Mouse (Mus musculus): ENCODE measurements at regions not wholly inside any gene's neighbourhood (a gene's known extent, or its start where the extent isn't known, plus 50 kb on each side); places are given as distances from the start of the nearest gene placed in this dataset.
"Not testable (repeated sequence)": the region's sequence is repeated elsewhere in the genome, so short reads cannot be mapped to it uniquely, and the experiment has no call there.

GRCm38 (mm10) chr3:56980593-56981304 lies 321.0 kb downstream of the Tm4sf1 start:
- no peak for DNase-seq

GRCm38 (mm10) chr3:56966008-56966407 lies 335.8 kb downstream of the Tm4sf1 start:
- no peak for DNase-seq

GRCm38 (mm10) chr3:56965444-56965843 lies 336.3 kb downstream of the Tm4sf1 start:
- no peak for DNase-seq

GRCm38 (mm10) chr3:56964156-56964555 lies 337.6 kb downstream of the Tm4sf1 start:
- no peak for DNase-seq

GRCm38 (mm10) chr3:56963251-56963650 lies 338.5 kb downstream of the Tm4sf1 start:
- no peak for DNase-seq

- DNase-seq = peak; percentile 4 to 13
These were observed 339.4 kb downstream of the Tm4sf1 start for GRCm38 (mm10) chr3:56962248-56963013.

- no peak for DNase-seq
These were observed 344.8 kb downstream of the Tm4sf1 start for GRCm38 (mm10) chr3:56956978-56957377.

GRCm38 (mm10) chr3:56955799-56956121 lies 346.0 kb downstream of the Tm4sf1 start:
- DNase-seq = no peak

- peak; percentile 5 to 30 for DNase-seq
These were observed 346.5 kb downstream of the Tm4sf1 start for GRCm38 (mm10) chr3:56955098-56955798.

- not testable (repeated sequence) for DNase-seq
These were observed 359.2 kb downstream of the Tm4sf1 start for GRCm38 (mm10) chr3:56942557-56942956.

- DNase-seq = not testable (repeated sequence)
These were observed 372.8 kb downstream of the Tm4sf1 start for GRCm38 (mm10) chr3:56928940-56929339.

GRCm38 (mm10) chr3:56898491-56898890 lies 403.3 kb downstream of the Tm4sf1 start:
- no peak for DNase-seq

- DNase-seq = no peak
These were observed 424.7 kb downstream of the Tm4sf1 start for GRCm38 (mm10) chr3:56877062-56877461.

GRCm38 (mm10) chr3:56863591-56863990 lies 438.2 kb downstream of the Tm4sf1 start:
- DNase-seq = no peak

- no peak for DNase-seq
These were observed 441.9 kb downstream of the Tm4sf1 start for GRCm38 (mm10) chr3:56859841-56860240.

GRCm38 (mm10) chr3:56845462-56845770 lies 456.4 kb downstream of the Tm4sf1 start:
- no peak for DNase-seq

GRCm38 (mm10) chr3:56844681-56845461 lies 456.9 kb downstream of the Tm4sf1 start:
- no peak for DNase-seq

GRCm38 (mm10) chr3:56837176-56837575 lies 464.6 kb downstream of the Tm4sf1 start:
- DNase-seq = no peak

GRCm38 (mm10) chr3:56830315-56831097 lies 471.3 kb downstream of the Tm4sf1 start:
- DNase-seq = no peak

GRCm38 (mm10) chr3:56824157-56824556 lies 477.6 kb downstream of the Tm4sf1 start:
- no peak for DNase-seq

GRCm38 (mm10) chr3:56810548-56811071 lies 491.2 kb downstream of the Tm4sf1 start:
- no peak for DNase-seq

GRCm38 (mm10) chr3:56793054-56793453 lies 508.7 kb downstream of the Tm4sf1 start:
- DNase-seq = no peak
